In the genomic region with DNA sequence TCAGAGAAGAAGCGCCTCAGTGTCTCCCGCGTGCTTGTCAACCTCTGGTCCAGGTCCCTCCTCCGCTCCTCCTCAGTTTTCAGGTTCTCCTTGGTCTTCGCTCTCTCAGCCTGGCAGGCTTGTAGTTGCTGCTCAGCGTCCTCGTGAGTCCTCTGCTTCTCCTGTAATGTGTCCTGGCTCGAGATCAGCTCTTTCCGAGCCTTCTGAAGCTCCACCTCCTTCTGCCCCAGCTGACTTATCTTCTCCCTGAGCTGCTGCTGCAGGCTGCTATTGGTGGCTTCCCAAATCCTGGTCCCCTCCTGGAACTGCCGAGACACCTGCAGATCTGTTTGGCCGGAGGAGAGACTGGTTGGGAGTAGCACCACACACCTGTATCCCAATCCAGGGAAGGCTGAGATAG, we compare ENCODE assay signal across 22 mouse cellular contexts. TPM values are rescaled to one million over a fixed set of nuclear protein-coding genes. Genes with fewer than 3 reads are reported as not detected.
DNase-seq lines count a peak whose midpoint lies in the region; ATAC-seq lines count a peak whose summit lies in the region.
"Had no signal": no experiment of that assay in that cellular context is flagged by ENCODE, and none has a peak within 500 bp of the region (broad histone marks: within the 10 kb centered on the region; RNA-seq: fewer than 3 reads in every experiment).

No protein-coding gene starts in this region.

- H3K4me3 ChIP-seq in heart, embryonic 11.5 days (ENCODE audit: low read depth, low read length) = no peak overlapping the region
- H3K4me3 ChIP-seq in lung, embryonic 16.5 days (ENCODE audit: low read length) = no peak overlapping the region
- H3K4me3 ChIP-seq: embryonic facial prominence, embryonic 13.5 days; forebrain, embryonic 12.5 days; heart, adult 2 months; intestine, embryonic 15.5 days had no signal

- no peak overlapping the region for H3K4me2 ChIP-seq in heart, embryonic 11.5 days
- H3K4me2 ChIP-seq in lung, embryonic 16.5 days (ENCODE audit: low read depth, low read length) = no peak overlapping the region
- H3K4me2 ChIP-seq: hindbrain, embryonic 14.5 days had no signal

- 38% methylated on average over 11 of the region's 11 CpGs for WGBS in heart, embryonic 11.5 days (ENCODE audit: insufficient replicate concordance)
- WGBS in lung, embryonic 16.5 days = 47% methylated on average over 11 of the region's 11 CpGs

- peak; percentile 92 for DNase-seq in heart, adult 11 months
- DNase-seq in heart, postnatal 10 days = peak; percentile 32 to 41
- no peak for DNase-seq in heart, postnatal 36 days
- no peak for DNase-seq in lung, postnatal 36 days
- DNase-seq in layer of hippocampus, adult 8-10 months (ENCODE audit: low spot score in 2 of 2) = no peak
- DNase-seq: adrenal gland, postnatal 25 days; cerebellum, adult 18-20 months; cerebellum, adult 9-11 months; cerebellum, postnatal 36 days; gastrocnemius, postnatal 10 days had no signal

- no peak overlapping the region for H3K9ac ChIP-seq in heart, embryonic 11.5 days (ENCODE audit: low read depth, low read length)
- H3K9ac ChIP-seq in lung, embryonic 16.5 days (ENCODE audit: low read length) = no peak overlapping the region
- H3K9ac ChIP-seq: embryonic facial prominence, embryonic 13.5 days; forebrain, embryonic 12.5 days; hindbrain, embryonic 14.5 days; intestine, embryonic 15.5 days had no signal

- no peak for ATAC-seq in heart, embryonic 11.5 days (replicated peaks; ENCODE audit: insufficient number of reproducible peaks, low FRiP score, low TSS enrichment)
- ATAC-seq in lung, embryonic 16.5 days (ENCODE audit: low read depth) = 0 out of 2 replicates have a peak, but pooled peaks have one; percentile 13
- ATAC-seq: forebrain, embryonic 16.5 days; intestine, embryonic 15.5 days had no signal

- H3K27me3 ChIP-seq in heart, embryonic 11.5 days (ENCODE audit: control insufficient read depth, insufficient read depth, low read length) = peaks cover 40% of the 10 kb centered on the region
- peaks cover 25% of the 10 kb centered on the region for H3K27me3 ChIP-seq in lung, embryonic 16.5 days (ENCODE audit: control insufficient read depth, insufficient read depth, low read depth, low read length)
- H3K27me3 ChIP-seq: CH12.LX had no signal

- intact Hi-C loops in heart, postnatal 10 days (cut with DNase I) = no loop called here
- intact Hi-C loops in heart, postnatal 36 days (cut with DNase I) = no loop called here

- H3K9me3 ChIP-seq in heart, embryonic 11.5 days (replicated peaks; ENCODE audit: control insufficient read depth, low read length) = no peaks in the 10 kb centered on the region
- peaks cover 3% of the 10 kb centered on the region; the same call in 1 of the 2 replicates for H3K9me3 ChIP-seq in lung, embryonic 16.5 days (ENCODE audit: control insufficient read depth, low read length)
- H3K9me3 ChIP-seq: embryonic facial prominence, embryonic 13.5 days; forebrain, embryonic 12.5 days; hindbrain, embryonic 10.5 days; intestine, embryonic 15.5 days had no signal

- no peak overlapping the region for H3K27ac ChIP-seq in heart, embryonic 11.5 days (ENCODE audit: low read depth, low read length)
- no peak overlapping the region for H3K27ac ChIP-seq in lung, embryonic 16.5 days (ENCODE audit: low read length)
- H3K27ac ChIP-seq: embryonic facial prominence, embryonic 13.5 days; forebrain, embryonic 12.5 days; heart, adult 2 months; hindbrain, embryonic 10.5 days; hindbrain, embryonic 14.5 days; intestine, embryonic 15.5 days had no signal

- H3K4me1 ChIP-seq in heart, embryonic 11.5 days (ENCODE audit: control insufficient read depth, insufficient read depth, low read length) = 0 out of 2 replicates have a peak, but pooled peaks cover 5% of the 10 kb centered on the region
- peaks cover 15% of the 10 kb centered on the region for H3K4me1 ChIP-seq in lung, embryonic 16.5 days (replicated peaks; ENCODE audit: control insufficient read depth, insufficient read depth, low read length)

- peaks cover 1% of the 10 kb centered on the region; the same call in 1 of the 2 replicates for H3K36me3 ChIP-seq in heart, embryonic 11.5 days (ENCODE audit: control insufficient read depth, insufficient read depth, low read length)
- peaks cover 5% of the 10 kb centered on the region for H3K36me3 ChIP-seq in lung, embryonic 16.5 days (ENCODE audit: control insufficient read depth, insufficient read depth, low read length)

RNA-seq across cellular contexts. Expression of a gene that starts 2.1 kb away (rescaled TPM):
- 1.8 and 3.3 TPM in 2 replicates for polyA plus RNA-seq in heart, embryonic 11.5 days (2014; fragmentation: Nextera tagmentation; extraction: Ambion mirVana)
- total RNA-seq in heart, postnatal 10 days (2021) = under 1 TPM; 0.45 to 0.60 TPM
- 1 to 10 TPM in 1 of 2 experiments, under 1 TPM in 1; 0.89 to 1.6 TPM for total RNA-seq in heart, postnatal 36 days (2021)
- 2.0 and 3.0 TPM in 2 replicates for polyA plus RNA-seq in lung, embryonic 16.5 days (2015; fragmentation: Nextera tagmentation; extraction: Ambion mirVana)
- 1 to 10 TPM in 1 of 4 experiments, under 1 TPM in 2, not detected in 1; 0.49 to 1.2 (median 0.81) TPM for total RNA-seq in layer of hippocampus, adult 8-10 months (2022)

RNA-seq across cellular contexts. Expression of a gene that starts 10.6 kb away (rescaled TPM):
- 5.0 and 6.1 TPM in 2 replicates for polyA plus RNA-seq in heart, embryonic 11.5 days (2014; fragmentation: Nextera tagmentation; extraction: Ambion mirVana)
- total RNA-seq in heart, postnatal 10 days (2021) = 10 to 100 TPM; 42.3 to 42.6 TPM
- total RNA-seq in heart, postnatal 36 days (2021) = 10 to 100 TPM; 32.8 to 33.4 TPM
- polyA plus RNA-seq in lung, embryonic 16.5 days (2015; fragmentation: Nextera tagmentation; extraction: Ambion mirVana) = 2.2 and 3.4 TPM in 2 replicates
- total RNA-seq in layer of hippocampus, adult 8-10 months (2022) = 10 to 100 TPM; 76.6 to 82.7 (median 81.8) TPM

RNA-seq across cellular contexts. Expression of a gene that starts 23.4 kb away (rescaled TPM):
- polyA plus RNA-seq in heart, embryonic 11.5 days (2014; fragmentation: Nextera tagmentation; extraction: Ambion mirVana) = 0.23 TPM in 1 of 2 replicates, not detected in the other
- under 1 TPM in 1 of 2 experiments, not detected in 1; 0.62 TPM for total RNA-seq in heart, postnatal 10 days (2021)
- total RNA-seq in heart, postnatal 36 days (2021) = not detected
- 0.87 and 1.4 TPM in 2 replicates for polyA plus RNA-seq in lung, embryonic 16.5 days (2015; fragmentation: Nextera tagmentation; extraction: Ambion mirVana)
- 1 to 10 TPM in 2 of 4 experiments, under 1 TPM in 2; 0.31 to 3.7 (median 1.3) TPM for total RNA-seq in layer of hippocampus, adult 8-10 months (2022)
- total RNA-seq: adrenal gland, postnatal 25 days; CH12.LX; gastrocnemius, postnatal 10 days; heart, adult 2 months had no signal
- polyA plus RNA-seq: intestine, embryonic 15.5 days had no signal

RNA-seq across cellular contexts. Expression of a gene that starts 31.2 kb away (rescaled TPM):
- polyA plus RNA-seq in heart, embryonic 11.5 days (2014; fragmentation: Nextera tagmentation; extraction: Ambion mirVana) = not detected in 2 replicates
- total RNA-seq in heart, postnatal 10 days (2021) = under 1 TPM in 1 of 2 experiments, not detected in 1; 0.38 TPM
- not detected for total RNA-seq in heart, postnatal 36 days (2021)
- polyA plus RNA-seq in lung, embryonic 16.5 days (2015; fragmentation: Nextera tagmentation; extraction: Ambion mirVana) = 0.25 and 0.74 TPM in 2 replicates
- total RNA-seq in layer of hippocampus, adult 8-10 months (2022) = not detected
- total RNA-seq: gastrocnemius, postnatal 10 days; gastrocnemius, postnatal 4 days had no signal
- polyA plus RNA-seq: embryonic facial prominence, embryonic 13.5 days; forebrain, embryonic 12.5 days; forebrain, embryonic 16.5 days; heart, adult 2 months; heart, postnatal 0 days; hindbrain, embryonic 10.5 days; hindbrain, embryonic 14.5 days; intestine, embryonic 15.5 days had no signal

RNA-seq across cellular contexts. Expression of a gene that starts 40.4 kb away (rescaled TPM):
- 73.6 and 75.8 TPM in 2 replicates for polyA plus RNA-seq in heart, embryonic 11.5 days (2014; fragmentation: Nextera tagmentation; extraction: Ambion mirVana)
- 10 to 100 TPM; 26.1 to 27.3 TPM for total RNA-seq in heart, postnatal 10 days (2021)
- total RNA-seq in heart, postnatal 36 days (2021) = 10 to 100 TPM; 25.3 to 29.8 TPM
- 73.7 and 73.8 TPM in 2 replicates for polyA plus RNA-seq in lung, embryonic 16.5 days (2015; fragmentation: Nextera tagmentation; extraction: Ambion mirVana)
- 10 to 100 TPM; 22.1 to 30.0 (median 27.6) TPM for total RNA-seq in layer of hippocampus, adult 8-10 months (2022)

Comparison
In these comparisons a context has a peak if more than half of its experiments do, and no peak if none do; other contexts are left out.
1. DNase-seq: peak in heart, adult 11 months (single experiment) and heart, postnatal 10 days (2 of 2); none in heart, postnatal 36 days (0 of 2), lung, postnatal 36 days (single experiment) and layer of hippocampus, adult 8-10 months (0 of 2).